ENCODE assay signal across 14 mouse cellular contexts in the genomic region with DNA sequence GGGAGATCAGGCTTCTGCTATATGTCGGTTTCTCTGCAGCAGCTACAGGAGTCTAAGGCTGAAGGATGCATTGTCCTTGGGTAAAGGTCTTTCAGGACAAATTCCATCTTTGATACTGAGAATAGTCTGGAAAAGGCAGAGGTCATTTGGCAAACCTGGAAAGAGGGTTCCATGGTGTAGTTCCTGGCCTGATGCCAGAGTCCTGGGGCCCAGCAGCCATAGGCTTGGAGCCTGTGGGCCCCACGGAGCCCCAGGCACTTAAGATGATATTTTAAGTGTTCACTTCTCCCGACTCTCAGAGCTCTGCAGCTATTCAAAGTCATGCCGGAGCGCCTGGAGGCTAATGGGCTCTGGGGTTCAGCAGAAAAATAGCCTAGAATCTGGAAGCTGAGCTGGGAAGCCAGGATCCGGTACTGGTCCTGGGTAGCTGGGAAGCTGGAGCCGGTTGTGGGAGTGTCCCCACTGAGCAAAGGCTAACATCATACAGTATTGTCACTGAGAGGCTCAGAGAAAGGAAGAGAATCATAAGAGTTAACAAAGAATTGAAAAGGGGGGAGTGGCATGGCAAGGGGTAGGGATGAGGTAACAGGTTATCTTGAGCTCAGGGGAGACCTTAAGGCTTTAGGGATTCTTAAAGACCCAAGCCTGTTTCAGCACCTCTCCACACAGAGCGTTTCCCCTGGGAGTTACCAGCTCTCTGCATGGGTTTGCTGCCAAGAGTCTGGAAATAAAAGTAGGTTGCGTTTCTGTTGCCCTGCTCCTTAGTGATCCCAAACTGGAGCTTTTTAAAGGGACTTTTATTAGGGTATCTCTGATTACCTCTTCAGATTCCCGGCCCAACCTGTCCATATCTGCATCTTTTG.
DNase-seq lines count a peak whose midpoint lies in the region; ATAC-seq lines count a peak whose summit lies in the region.
"Had no signal": no experiment of that assay in that cellular context is flagged by ENCODE, and none has a peak within 500 bp of the region (broad histone marks: within the 10 kb centered on the region; RNA-seq: fewer than 3 reads in every experiment).

No protein-coding gene starts in this region.

- peak; percentile 69; the same call in 1 of the 2 replicates for ATAC-seq in heart, embryonic 12.5 days (ENCODE audit: insufficient number of reproducible peaks, low FRiP score)
- ATAC-seq in intestine, embryonic 16.5 days, result peak; percentile 87
- ATAC-seq: hindbrain, postnatal 0 days had no signal

- H3K27me3 ChIP-seq in heart, embryonic 12.5 days (replicated peaks), result no peaks in the 10 kb centered on the region
- H3K27me3 ChIP-seq in intestine, embryonic 16.5 days (replicated peaks; ENCODE audit: control insufficient read depth, insufficient read depth, low read length), result no peaks in the 10 kb centered on the region
- H3K27me3 ChIP-seq: liver, embryonic 13.5 days had no signal

- peaks cover 44% of the 10 kb centered on the region for H3K4me1 ChIP-seq in heart, embryonic 12.5 days (replicated peaks)
- H3K4me1 ChIP-seq in intestine, embryonic 16.5 days (ENCODE audit: control insufficient read depth, insufficient read depth, low read length), result peaks cover 5% of the 10 kb centered on the region

- DNase-seq in heart, adult 18-20 months, result no peak
- DNase-seq in testis, postnatal 10 days (ENCODE audit: low spot score), result peak; percentile 56
- DNase-seq in testis, postnatal 14 days (ENCODE audit: low spot score), result no peak
- DNase-seq in urinary bladder, postnatal 10 days (ENCODE audit: low spot score), result no peak
- DNase-seq in thymus, postnatal 25 days, result no peak
- DNase-seq: cerebellum, adult 8-10 months; liver, embryonic 13.5 days; lung, postnatal 10 days; thymus, adult 2 months had no signal

- no peaks in the 10 kb centered on the region for H3K9me3 ChIP-seq in heart, embryonic 12.5 days (replicated peaks)
- no peaks in the 10 kb centered on the region for H3K9me3 ChIP-seq in intestine, embryonic 16.5 days (ENCODE audit: control insufficient read depth, low read length)
- H3K9me3 ChIP-seq: liver, embryonic 13.5 days; midbrain, embryonic 10.5 days had no signal

- H3K27ac ChIP-seq in heart, embryonic 12.5 days (ENCODE audit: poor library complexity, severe bottlenecking), result peak overlapping the region; percentile 94
- peak overlapping the region; percentile 40 for H3K27ac ChIP-seq in intestine, embryonic 16.5 days (ENCODE audit: low read length)
- H3K27ac ChIP-seq: hindbrain, postnatal 0 days; liver, embryonic 13.5 days; midbrain, embryonic 10.5 days had no signal

- peak overlapping the region; percentile 48 for H3K4me2 ChIP-seq in heart, embryonic 12.5 days
- H3K4me2 ChIP-seq in intestine, embryonic 16.5 days (ENCODE audit: low read depth, low read length), result peak overlapping the region; percentile 26; the same call in 1 of the 2 replicates
- H3K4me2 ChIP-seq: liver, embryonic 13.5 days had no signal

- peak overlapping the region; percentile 35; the same call in 1 of the 2 replicates for H3K9ac ChIP-seq in heart, embryonic 12.5 days
- no peak overlapping the region for H3K9ac ChIP-seq in intestine, embryonic 16.5 days (ENCODE audit: low read depth, low read length)
- H3K9ac ChIP-seq: liver, embryonic 13.5 days had no signal

- 37% methylated on average over 10 of the region's 10 CpGs for WGBS in heart, embryonic 12.5 days
- 37% methylated on average over 10 of the region's 10 CpGs for WGBS in intestine, embryonic 16.5 days

- H3K4me3 ChIP-seq in heart, embryonic 12.5 days, result no peak overlapping the region
- H3K4me3 ChIP-seq in intestine, embryonic 16.5 days (ENCODE audit: low read length), result no peak overlapping the region
- H3K4me3 ChIP-seq: erythroblast, embryonic 14.5 days; liver, embryonic 13.5 days; midbrain, embryonic 10.5 days had no signal

- no peaks in the 10 kb centered on the region for H3K36me3 ChIP-seq in heart, embryonic 12.5 days
- H3K36me3 ChIP-seq in intestine, embryonic 16.5 days (ENCODE audit: control insufficient read depth, insufficient read depth, low read length), result no peaks in the 10 kb centered on the region
- H3K36me3 ChIP-seq: liver, embryonic 13.5 days; midbrain, embryonic 10.5 days had no signal
